Mouse (Mus musculus) midbrain, embryonic 12.5 days (tissue): Measurements from ENCODE around the gene 4930519P11Rik. TPM values are rescaled to one million over a fixed set of nuclear protein-coding genes. Genes with fewer than 3 reads are reported as not detected.

Experiments
- ATAC-seq: fragments of 200-750 bp; cut with Nextera tagmentation; 2 replicates; pipeline ENCODE4 v1.8.0; 2017; ENCODE audit warnings: low read depth, moderate TSS enrichment, moderate library complexity; ENCODE audit not compliant: low FRiP score
- H3K27ac ChIP-seq: fragments of 300-500 bp; sonication (generic); replicated peaks from 2 replicates; pipeline ENCODE4 v1.5.1; 2016; ENCODE audit warnings: mild to moderate bottlenecking
- H3K27me3 ChIP-seq: fragments of 300-500 bp; sonication (generic); 2 replicates; pipeline ENCODE4 v1.6.1; 2016; ENCODE audit warnings: mild to moderate bottlenecking
- H3K36me3 ChIP-seq: fragments of 300-500 bp; sonication (generic); 2 replicates; pipeline ENCODE4 v1.6.1; 2016
- H3K4me1 ChIP-seq: fragments of 300-500 bp; sonication (generic); 2 replicates; pipeline ENCODE4 v1.6.1; 2016
- H3K4me2 ChIP-seq: fragments of 300-500 bp; sonication (generic); replicated peaks from 2 replicates; pipeline ENCODE4 v1.6.1; 2016; ENCODE audit warnings: mild to moderate bottlenecking, moderate library complexity
- H3K4me3 ChIP-seq: fragments of 300-500 bp; sonication (generic); 2 replicates; pipeline ENCODE4 v1.5.1; 2016; ENCODE audit warnings: mild to moderate bottlenecking
- H3K9ac ChIP-seq: fragments of 300-500 bp; sonication (generic); replicated peaks from 2 replicates; pipeline ENCODE4 v1.6.1; 2016; ENCODE audit warnings: mild to moderate bottlenecking, moderate library complexity
- H3K9me3 ChIP-seq: fragments of 300-500 bp; sonication (generic); 2 replicates; pipeline ENCODE4 v1.6.1; 2016; ENCODE audit warnings: mild to moderate bottlenecking
- WGBS: fragments of 180-500 bp; shearing (Covaris S2); methylation state at CpG from one replicate; pipeline ENCODE4 v1.1.7; 2016; 5-methylcytosine and 5-hydroxymethylcytosine counted together
- polyA plus RNA-seq: library from polyadenylated mRNA; unstranded; fragments of >200 nt; fragmentation: Nextera tagmentation; extraction: Ambion mirVana; gene quantifications from 2 replicates; pipeline ENCODE4 v1.2.1, GENCODE M21; 2016

The 4930519P11Rik gene
- polyA plus RNA-seq, 1 experiment from 2014 or later: 0.54 TPM

DNA sequence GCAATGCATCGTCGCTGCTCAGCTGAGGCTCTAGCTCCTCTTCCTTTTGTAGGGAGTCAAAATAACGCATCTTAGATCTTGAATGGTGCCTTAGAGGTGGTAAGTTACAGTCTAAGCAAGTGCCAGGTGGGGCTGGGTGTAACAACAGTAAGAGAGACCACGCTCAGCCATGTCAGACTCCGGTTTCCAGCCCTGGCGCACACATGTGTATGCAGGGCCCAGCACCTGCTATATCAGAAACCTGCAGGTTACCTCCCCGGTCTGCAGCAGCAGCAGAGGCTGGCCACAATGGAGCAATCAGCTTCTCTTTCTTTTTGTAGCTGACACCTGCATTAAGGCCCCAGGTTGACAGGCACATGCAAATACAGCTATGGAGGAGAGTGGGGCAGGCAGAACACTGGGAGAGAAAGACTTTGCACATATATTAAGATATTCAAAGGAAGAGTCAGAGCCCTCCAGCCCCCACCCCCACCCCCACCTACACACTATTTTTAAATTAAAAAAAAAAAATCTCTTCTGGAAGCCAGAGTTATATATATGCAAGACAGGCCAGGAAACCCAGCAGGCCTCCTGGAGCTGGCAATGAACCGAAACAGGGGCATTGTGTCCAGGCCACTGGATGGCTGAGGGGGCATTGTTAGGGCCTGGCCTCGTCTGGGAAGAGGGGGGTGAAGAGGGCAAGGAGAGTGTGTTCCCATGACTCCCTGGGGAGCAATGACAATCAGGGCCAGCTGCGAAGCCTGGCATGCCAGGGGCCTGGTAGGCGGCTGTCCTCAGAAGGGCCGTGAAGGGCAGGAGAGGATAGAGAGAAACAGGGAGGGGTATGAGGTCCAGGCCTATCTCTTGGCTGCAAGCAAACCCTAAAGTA is 36.1 kb downstream of the 4930519P11Rik start:
- H3K36me3 ChIP-seq: no peaks in the 10 kb centered on the region
- H3K9me3 ChIP-seq: no peaks in the 10 kb centered on the region
- H3K9ac ChIP-seq: no peak overlapping the region; the same call in 1 of the 2 replicates
- peak overlapping the region; percentile 80 for H3K27ac ChIP-seq
- peaks cover 22% of the 10 kb centered on the region for H3K4me1 ChIP-seq
- ATAC-seq: peak; percentile 86
- H3K4me3 ChIP-seq: no peak overlapping the region
- peak overlapping the region; percentile 5; the same call in 1 of the 2 replicates for H3K4me2 ChIP-seq
- WGBS: 23% methylated on average over 12 of the region's 12 CpGs
- no peaks in the 10 kb centered on the region for H3K27me3 ChIP-seq

GRCm38 (mm10) chr2:154574271-154574670 is 39.0 kb downstream of the 4930519P11Rik start:
- H3K27me3 ChIP-seq: no peaks in the 10 kb centered on the region
- 57% methylated on average over 7 of the region's 7 CpGs for WGBS
- no peak overlapping the region for H3K4me2 ChIP-seq
- H3K4me3 ChIP-seq: no peak overlapping the region
- no peaks in the 10 kb centered on the region for H3K36me3 ChIP-seq
- no peak overlapping the region for H3K27ac ChIP-seq
- no peaks in the 10 kb centered on the region for H3K9me3 ChIP-seq
- no peak for ATAC-seq
- no peak overlapping the region for H3K9ac ChIP-seq
- H3K4me1 ChIP-seq: peaks cover 27% of the 10 kb centered on the region

DNA sequence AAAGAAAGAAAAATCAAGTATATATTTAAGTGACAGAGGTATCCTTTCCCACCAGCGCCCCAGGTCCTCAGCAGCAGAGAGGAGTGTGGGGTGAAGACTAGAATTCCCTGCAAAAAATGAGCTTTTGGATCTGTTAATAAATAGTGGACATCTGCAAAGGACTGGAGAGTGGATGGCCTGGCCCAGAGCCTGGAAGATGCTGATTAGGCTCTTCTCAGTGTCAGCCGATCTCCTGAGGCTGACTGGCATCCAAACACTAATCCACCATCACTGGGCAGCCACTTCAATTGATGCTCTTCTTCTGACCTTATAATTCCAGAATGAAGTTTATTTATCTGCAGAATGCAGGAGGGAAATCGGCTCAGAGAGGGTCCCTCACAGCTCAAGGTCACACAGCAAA is 40.2 kb downstream of the 4930519P11Rik start:
- H3K4me3 ChIP-seq: no peak overlapping the region
- no peaks in the 10 kb centered on the region for H3K36me3 ChIP-seq
- H3K27ac ChIP-seq: no peak overlapping the region
- H3K9ac ChIP-seq: no peak overlapping the region
- H3K9me3 ChIP-seq: no peaks in the 10 kb centered on the region
- no peak for ATAC-seq
- no peaks in the 10 kb centered on the region for H3K27me3 ChIP-seq
- H3K4me2 ChIP-seq: no peak overlapping the region
- peaks cover 38% of the 10 kb centered on the region for H3K4me1 ChIP-seq
- WGBS: 76% methylated on average over 3 of the region's 3 CpGs

DNA sequence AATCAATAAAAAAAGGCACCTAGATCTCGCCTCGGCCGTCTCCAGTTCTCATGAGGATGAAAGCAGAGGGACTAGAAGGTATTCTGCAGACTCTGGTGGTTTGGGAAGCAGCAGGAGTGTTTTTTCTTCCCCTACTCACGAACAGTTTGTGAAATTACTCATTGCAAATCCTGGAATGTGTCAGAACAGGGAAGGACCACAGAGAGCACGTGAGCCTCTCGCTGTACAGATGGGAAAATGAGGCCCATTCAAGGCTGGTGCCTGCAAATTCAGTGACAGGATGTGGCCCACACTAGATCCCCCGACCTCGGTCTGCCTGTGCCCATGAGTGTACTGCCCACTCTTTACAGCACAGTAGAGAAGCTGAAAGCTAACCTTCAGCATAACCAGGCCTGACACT is 41.3 kb downstream of the 4930519P11Rik start:
- Histone ChIP-seq H3K9me3 (no peaks in the 10 kb centered on the region), H3K36me3 (no peaks in the 10 kb centered on the region), H3K9ac (no peak overlapping the region), H3K4me2 (no peak overlapping the region), H3K27me3 (no peaks in the 10 kb centered on the region), H3K4me3 (no peak overlapping the region), H3K4me1 (peaks cover 38% of the 10 kb centered on the region), H3K27ac (no peak overlapping the region; the same call in 1 of the 2 replicates)
- ATAC-seq: no peak
- 88% methylated on average over 8 of the region's 8 CpGs for WGBS

GRCm38 (mm10) chr2:154571266-154571665 is 42.0 kb downstream of the 4930519P11Rik start:
- no peak for ATAC-seq
- Histone ChIP-seq H3K36me3 (no peaks in the 10 kb centered on the region), H3K4me1 (peaks cover 38% of the 10 kb centered on the region), H3K9me3 (no peaks in the 10 kb centered on the region), H3K27me3 (no peaks in the 10 kb centered on the region), H3K27ac (no peak overlapping the region), H3K9ac (no peak overlapping the region), H3K4me3 (no peak overlapping the region), H3K4me2 (no peak overlapping the region)
- 84% methylated on average over 4 of the region's 4 CpGs for WGBS

GRCm38 (mm10) chr2:154570666-154571065 is 42.6 kb downstream of the 4930519P11Rik start:
- H3K4me2 ChIP-seq: peak overlapping the region; percentile 80
- peaks cover 43% of the 10 kb centered on the region for H3K4me1 ChIP-seq
- no peak for ATAC-seq
- no peaks in the 10 kb centered on the region for H3K27me3 ChIP-seq
- H3K36me3 ChIP-seq: no peaks in the 10 kb centered on the region
- H3K27ac ChIP-seq: peak overlapping the region; percentile 73; the same call in 1 of the 2 replicates
- 77% methylated on average over 4 of the region's 4 CpGs for WGBS
- H3K9me3 ChIP-seq: no peaks in the 10 kb centered on the region
- no peak overlapping the region for H3K4me3 ChIP-seq
- H3K9ac ChIP-seq: 0 out of 2 replicates have a peak overlapping the region, but pooled peaks have one; percentile 59

DNA sequence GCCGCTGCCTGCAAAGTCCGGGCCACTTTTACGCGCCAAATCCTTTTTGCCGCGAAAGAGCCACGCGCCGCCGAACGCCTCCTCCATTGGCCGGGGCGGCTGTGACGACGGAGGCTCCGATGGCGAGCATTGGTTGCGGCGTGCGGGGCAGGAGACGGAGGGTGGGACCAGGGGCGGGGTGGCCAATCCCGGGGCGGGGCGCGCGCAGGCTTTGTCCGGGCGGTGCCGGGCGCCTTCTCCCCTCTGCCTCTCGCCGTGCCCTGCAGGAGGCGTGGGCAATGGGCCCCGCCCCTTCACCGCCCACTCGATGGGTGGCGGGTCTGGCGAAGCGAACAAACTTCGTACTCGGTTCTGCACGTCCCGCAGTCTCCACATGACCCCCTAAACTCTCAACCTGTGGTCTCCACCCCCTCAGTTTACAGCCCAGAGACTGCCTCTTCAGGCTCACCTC is 43.4 kb downstream of the 4930519P11Rik start, which contains the start of gene E2f1:
TSS of gene E2f1 (minus strand) at position 57 of the 451 bp plus-strand sequence.
- Histone ChIP-seq H3K27me3 (no peaks in the 10 kb centered on the region), H3K4me3 (peak within 1 kb of the TSS; percentile 91), H3K36me3 (no peaks in the 10 kb centered on the region), H3K27ac (peak within 1 kb of the TSS; percentile 91), H3K4me2 (peak within 1 kb of the TSS; percentile 80), H3K9ac (peak within 1 kb of the TSS; percentile 79), H3K9me3 (no peaks in the 10 kb centered on the region), H3K4me1 (peaks cover 51% of the 10 kb centered on the region)
- 0% methylated on average over 35 of the region's 44 CpGs for WGBS
- ATAC-seq: peak; percentile 96

GRCm38 (mm10) chr2:154569071-154569748 is 44.0 kb downstream of the 4930519P11Rik start:
- peak overlapping the region; percentile 91 for H3K27ac ChIP-seq
- ATAC-seq: peak; percentile 63
- no peaks in the 10 kb centered on the region for H3K27me3 ChIP-seq
- peaks cover 49% of the 10 kb centered on the region for H3K4me1 ChIP-seq
- H3K4me2 ChIP-seq: peak overlapping the region; percentile 80
- H3K9me3 ChIP-seq: no peaks in the 10 kb centered on the region
- under 1% methylated on average over 58 of the region's 70 CpGs for WGBS
- peak overlapping the region; percentile 79 for H3K9ac ChIP-seq
- peak overlapping the region; percentile 91 for H3K4me3 ChIP-seq
- peaks cover 2% of the 10 kb centered on the region for H3K36me3 ChIP-seq

DNA sequence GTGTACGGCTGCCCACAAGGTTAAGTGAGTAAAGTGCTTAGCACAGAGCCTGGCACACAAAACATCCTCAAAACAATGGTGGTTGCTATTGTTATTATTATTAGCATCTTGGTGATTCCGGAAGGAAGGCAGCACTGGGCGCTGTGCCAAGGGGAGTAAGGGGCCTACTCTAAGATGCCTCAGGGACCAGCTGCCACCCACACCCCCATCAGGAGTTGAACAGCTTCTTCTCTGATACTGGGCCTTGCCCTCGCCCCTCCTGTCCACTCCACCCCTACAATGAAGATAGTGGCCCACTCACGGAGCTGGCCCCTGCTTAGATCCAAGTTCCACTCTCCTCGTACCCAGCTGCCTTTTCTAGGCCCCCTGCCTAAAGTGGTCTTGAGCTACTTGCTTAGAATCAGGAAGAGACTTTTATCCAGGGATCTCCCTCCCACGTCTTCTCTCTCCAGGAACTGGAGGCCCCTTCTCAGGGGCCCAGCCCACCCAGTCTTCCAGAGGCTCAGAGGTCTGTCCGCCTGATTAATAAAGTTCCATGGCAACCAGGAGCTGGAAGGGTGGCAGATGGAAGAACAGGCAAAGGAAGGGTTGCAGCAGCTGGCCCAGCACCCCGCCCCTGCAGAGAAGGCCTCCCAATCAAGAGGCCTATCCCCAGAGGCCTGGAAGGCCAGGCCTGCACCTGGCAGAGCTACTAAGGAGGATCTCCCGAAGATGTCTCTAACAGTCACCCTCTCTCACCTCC is 44.7 kb downstream of the 4930519P11Rik start:
- Histone ChIP-seq H3K27me3 (no peaks in the 10 kb centered on the region), H3K27ac (peak overlapping the region; percentile 91), H3K36me3 (peaks cover 9% of the 10 kb centered on the region), H3K9me3 (no peaks in the 10 kb centered on the region), H3K4me2 (peak overlapping the region; percentile 80), H3K9ac (peak overlapping the region; percentile 79), H3K4me3 (peak overlapping the region; percentile 91), H3K4me1 (peaks cover 49% of the 10 kb centered on the region)
- 7% methylated on average over 10 of the region's 10 CpGs for WGBS
- peak; percentile 35 for ATAC-seq

- ATAC-seq: no peak
- H3K9me3 ChIP-seq: no peaks in the 10 kb centered on the region
- peak overlapping the region; percentile 91 for H3K4me3 ChIP-seq
- no peaks in the 10 kb centered on the region for H3K27me3 ChIP-seq
- peak overlapping the region; percentile 79; the same call in 1 of the 2 replicates for H3K9ac ChIP-seq
- peak overlapping the region; percentile 80 for H3K4me2 ChIP-seq
- H3K4me1 ChIP-seq: peaks cover 49% of the 10 kb centered on the region
- peak overlapping the region; percentile 91 for H3K27ac ChIP-seq
- WGBS: 59% methylated on average over 2 of the region's 2 CpGs
- peaks cover 16% of the 10 kb centered on the region for H3K36me3 ChIP-seq
Observed at GRCm38 (mm10) chr2:154567766-154568165, 45.5 kb downstream of the 4930519P11Rik start.

GRCm38 (mm10) chr2:154566641-154567040 is 46.6 kb downstream of the 4930519P11Rik start:
- no peaks in the 10 kb centered on the region for H3K9me3 ChIP-seq
- peaks cover 24% of the 10 kb centered on the region for H3K36me3 ChIP-seq
- H3K4me3 ChIP-seq: 0 out of 2 replicates have a peak overlapping the region, but pooled peaks have one; percentile 15
- peak overlapping the region; percentile 52 for H3K27ac ChIP-seq
- 0 out of 2 replicates have a peak overlapping the region, but pooled peaks have one; percentile 28 for H3K9ac ChIP-seq
- peaks cover 49% of the 10 kb centered on the region for H3K4me1 ChIP-seq
- no peaks in the 10 kb centered on the region for H3K27me3 ChIP-seq
- ATAC-seq: no peak
- H3K4me2 ChIP-seq: peak overlapping the region; percentile 80
- 51% methylated on average over 8 of the region's 8 CpGs for WGBS
